Mouse (Mus musculus) thymus, adult 18-20 months (tissue): ENCODE results near the gene Zkscan1.
A peak's percentile ranks its signal among the peaks of the same experiment; 100 is the strongest.
"Not testable (repeated sequence)": the region's sequence is repeated elsewhere in the genome, so short reads cannot be mapped to it uniquely, and the experiment has no call there.

Experiments used
- DNase-seq, 2 experiments: peaks; one replicate each; pipeline ENCODE4 v3.0.0; 2022; ENCODE audit warnings: mixed read lengths in 2 of 2

Zkscan1 gene

GRCm38 (mm10) chr5:138084996-138085395 is at the start of gene Zkscan1:
TSS of gene Zkscan1 (plus strand) at chr5:138085084.
- DNase-seq, result peak; percentile 55 to 74

- not testable (repeated sequence) for DNase-seq
These were observed 32.0 kb upstream of the Zkscan1 start, which contains the start of gene Smok3c for GRCm38 (mm10) chr5:138052894-138053293. TSS of gene Smok3c (plus strand) at chr5:138053194.

- DNase-seq, result no peak
These were observed 11.1 kb upstream of the Zkscan1 start for GRCm38 (mm10) chr5:138073803-138074202.

GRCm38 (mm10) chr5:138075684-138076083 is 9.2 kb upstream of the Zkscan1 start:
- no peak for DNase-seq

- DNase-seq, result no peak
These were observed 8.7 kb upstream of the Zkscan1 start for GRCm38 (mm10) chr5:138076148-138076547.

- no peak for DNase-seq
These were observed 4.4 kb upstream of the Zkscan1 start for GRCm38 (mm10) chr5:138080456-138080855.

GRCm38 (mm10) chr5:138081446-138081845 is 3.4 kb upstream of the Zkscan1 start:
- DNase-seq, result no peak

- DNase-seq, result no peak
These were observed 1.5 kb upstream of the Zkscan1 start for GRCm38 (mm10) chr5:138083318-138083900.

GRCm38 (mm10) chr5:138083936-138084335 is 948 bp upstream of the Zkscan1 start:
- no peak for DNase-seq

- no peak for DNase-seq
These were observed 377 bp upstream of the Zkscan1 start for GRCm38 (mm10) chr5:138084507-138084906.

- no peak for DNase-seq
These were observed 582 bp downstream of the Zkscan1 start for GRCm38 (mm10) chr5:138085421-138085911.

GRCm38 (mm10) chr5:138086842-138087241 is 2.0 kb downstream of the Zkscan1 start:
- DNase-seq, result no peak

GRCm38 (mm10) chr5:138088366-138088765 is 3.5 kb downstream of the Zkscan1 start:
- no peak for DNase-seq

GRCm38 (mm10) chr5:138089108-138089551 is 4.2 kb downstream of the Zkscan1 start:
- DNase-seq, result no peak

GRCm38 (mm10) chr5:138090271-138090670 is 5.4 kb downstream of the Zkscan1 start:
- DNase-seq, result no peak

- DNase-seq, result no peak
These were observed 5.9 kb downstream of the Zkscan1 start for GRCm38 (mm10) chr5:138090737-138091136.

- DNase-seq, result no peak
These were observed 7.9 kb downstream of the Zkscan1 start for GRCm38 (mm10) chr5:138092771-138093170.

- DNase-seq, result no peak
These were observed 9.6 kb downstream of the Zkscan1 start for GRCm38 (mm10) chr5:138094474-138094873.

GRCm38 (mm10) chr5:138104976-138105375 is 20.1 kb downstream of the Zkscan1 start:
- no peak for DNase-seq

- no peak for DNase-seq
These were observed 22.2 kb downstream of the Zkscan1 start for GRCm38 (mm10) chr5:138107130-138107529.

GRCm38 (mm10) chr5:138109847-138110396 is 25.0 kb downstream of the Zkscan1 start:
- not testable (repeated sequence) for DNase-seq

GRCm38 (mm10) chr5:138116255-138117198 is 31.6 kb downstream of the Zkscan1 start, which contains the start of gene Zscan21:
TSS of gene Zscan21 (plus strand) at chr5:138116903.
- peak; percentile 79 to 83 for DNase-seq
